Mouse (Mus musculus): ENCODE data around the gene Nlrp9a. TPM values are rescaled to one million over a fixed set of nuclear protein-coding genes. Genes with fewer than 3 reads are reported as not detected.

The Nlrp9a gene
- not detected for total RNA-seq (2023)

DNA sequence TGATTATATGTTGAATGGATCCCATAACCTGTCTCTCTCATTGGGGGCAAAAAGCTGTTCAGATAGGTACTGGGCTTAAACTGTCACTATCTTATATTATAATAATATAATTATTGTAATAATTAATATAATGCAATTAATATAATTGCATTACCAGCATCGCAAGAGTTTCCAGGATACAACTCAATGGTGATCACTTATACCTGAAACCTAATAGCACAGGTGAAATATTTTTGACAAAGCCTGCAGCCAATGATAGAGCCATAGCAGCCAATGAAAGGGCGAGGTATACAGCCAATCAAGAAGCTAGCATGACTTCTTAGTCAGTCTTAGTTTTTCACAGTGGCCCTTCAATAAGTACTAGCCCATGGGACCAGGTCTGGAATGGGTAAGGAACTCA is at the start of gene Nlrp9a:
TSS of gene Nlrp9a (plus strand) at position 301 of the 400 bp plus-strand sequence.

DNA sequence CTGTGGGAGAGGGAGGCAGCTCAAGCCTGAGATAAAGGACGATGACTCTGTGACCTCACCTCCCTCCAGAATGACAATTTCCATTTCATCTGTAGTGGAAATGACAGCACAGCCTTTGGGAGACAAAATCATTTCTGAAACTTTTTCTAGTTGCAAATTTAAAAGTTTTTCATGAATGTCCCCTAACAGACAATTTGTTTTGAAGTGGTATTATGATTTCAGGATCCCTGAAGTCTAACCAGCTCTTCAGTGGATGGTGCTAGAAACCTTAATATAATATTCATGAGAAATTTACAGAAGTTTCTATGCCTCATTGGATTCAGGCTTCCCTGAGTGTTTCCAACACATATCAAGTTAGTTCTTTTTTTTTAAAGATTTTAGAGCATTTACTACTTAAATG is 83.5 kb downstream of the Nlrp9a start, which contains the start of gene Vmn1r185:
TSS of gene Vmn1r185 (minus strand) at position 101 of the 400 bp plus-strand sequence.

Other genes with a start within 250 kb of the Nlrp9a start
- gene Cyp2a4, start 227.9 kb upstream of the Nlrp9a start, total RNA-seq (2023): not detected
- gene Nlrp9c, start 131.3 kb upstream of the Nlrp9a start, total RNA-seq (2023): not detected
- not detected for gene Nlrp4a, start 99.9 kb upstream of the Nlrp9a start, total RNA-seq (2023)
- not detected for gene Vmn1r185, start 83.4 kb downstream of the Nlrp9a start, total RNA-seq (2023)
- gene Cyp2b23, start 151.4 kb downstream of the Nlrp9a start, total RNA-seq (2023): not detected
- gene Cyp2b19, start 222.1 kb downstream of the Nlrp9a start, total RNA-seq (2023): not detected